Mouse (Mus musculus): ENCODE data around the gene Sc5d.

DNA sequence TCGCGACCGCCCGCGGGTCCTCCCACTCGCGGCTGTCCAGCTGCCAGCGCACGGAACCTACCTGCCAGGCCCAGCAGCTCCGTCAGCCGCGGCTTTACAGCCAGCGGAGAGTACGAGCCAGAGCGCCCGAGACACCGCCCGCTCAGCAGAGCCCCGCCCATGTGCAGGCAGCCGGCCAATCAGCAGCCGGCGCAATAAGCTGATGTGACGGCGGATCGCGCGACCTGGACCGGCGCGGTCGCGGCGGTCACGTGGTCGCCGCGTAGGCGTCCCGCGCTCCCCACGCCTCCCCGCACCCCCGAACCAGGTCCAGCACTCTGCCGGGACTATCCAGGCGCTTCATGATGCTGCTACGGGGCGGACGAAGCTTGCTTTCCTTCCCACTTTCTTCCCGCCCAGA is at the start of gene Sc5d:
- peak; percentile 12 for TF ChIP-seq POLR2A (IDR thresholded peaks at IDR 0.05; ENCODE audit: low read depth, low read length)
- TF ChIP-seq CTCF (conservative IDR thresholded peaks at IDR 0.05; ENCODE audit: insufficient read depth, insufficient read length, low read depth, low read length) = no peak
